ENCODE assay signal across 10 mouse cellular contexts in genomic region chr8:89046639-89047348, GRCm38 (mm10). TPM values are rescaled to one million over a fixed set of nuclear protein-coding genes. Genes with fewer than 3 reads are reported as not detected.
DNase-seq lines count a peak whose midpoint lies in the region; ATAC-seq lines count a peak whose summit lies in the region.
"Had no signal": no experiment of that assay in that cellular context is flagged by ENCODE, and none has a peak within 500 bp of the region (broad histone marks: within the 10 kb centered on the region; RNA-seq: fewer than 3 reads in every experiment).

No protein-coding gene starts in this region.

- no peak overlapping the region for H3K4me3 ChIP-seq in embryonic facial prominence, embryonic 11.5 days (ENCODE audit: low read depth, low read length)
- peak overlapping the region; percentile 75 for H3K4me3 ChIP-seq in kidney, embryonic 14.5 days (ENCODE audit: low read length)
- H3K4me3 ChIP-seq in midbrain, embryonic 14.5 days (replicated peaks; ENCODE audit: low read depth, low read length) = no peak overlapping the region

- peak overlapping the region; percentile 32 for H3K4me2 ChIP-seq in embryonic facial prominence, embryonic 11.5 days (ENCODE audit: low read depth, low read length)
- H3K4me2 ChIP-seq in kidney, embryonic 14.5 days (replicated peaks; ENCODE audit: low read depth, low read length) = peak overlapping the region; percentile 65
- peak overlapping the region; percentile 31 for H3K4me2 ChIP-seq in midbrain, embryonic 14.5 days (ENCODE audit: low read length)

- H3K27me3 ChIP-seq in embryonic facial prominence, embryonic 11.5 days (ENCODE audit: control insufficient read depth, insufficient read depth, low read length) = peaks cover 16% of the 10 kb centered on the region
- peaks cover 12% of the 10 kb centered on the region for H3K27me3 ChIP-seq in kidney, embryonic 14.5 days (ENCODE audit: control insufficient read depth, insufficient read depth, low read length)
- peaks cover 42% of the 10 kb centered on the region for H3K27me3 ChIP-seq in midbrain, embryonic 14.5 days (ENCODE audit: control insufficient read depth, insufficient read depth, low read length)

- WGBS in embryonic facial prominence, embryonic 11.5 days = 1% methylated on average over 26 of the region's 26 CpGs
- WGBS in kidney, embryonic 14.5 days = 4% methylated on average over 26 of the region's 26 CpGs
- WGBS in midbrain, embryonic 14.5 days = 6% methylated on average over 26 of the region's 26 CpGs

- H3K9ac ChIP-seq in embryonic facial prominence, embryonic 11.5 days (replicated peaks; ENCODE audit: low read length) = no peak overlapping the region
- peak overlapping the region; percentile 23; the same call in 1 of the 2 replicates for H3K9ac ChIP-seq in kidney, embryonic 14.5 days (ENCODE audit: low read depth, low read length)
- no peak overlapping the region for H3K9ac ChIP-seq in midbrain, embryonic 14.5 days (replicated peaks; ENCODE audit: low read length)
- H3K9ac ChIP-seq: lung, embryonic 15.5 days had no signal

- no peaks in the 10 kb centered on the region for H3K36me3 ChIP-seq in embryonic facial prominence, embryonic 11.5 days (replicated peaks; ENCODE audit: control insufficient read depth, insufficient read depth, low read depth, low read length)
- no peaks in the 10 kb centered on the region for H3K36me3 ChIP-seq in kidney, embryonic 14.5 days (ENCODE audit: control insufficient read depth, insufficient read depth, low read length)
- no peaks in the 10 kb centered on the region for H3K36me3 ChIP-seq in midbrain, embryonic 14.5 days (ENCODE audit: control insufficient read depth, insufficient read depth, low read length)
- H3K36me3 ChIP-seq: lung, embryonic 15.5 days had no signal

- peak; percentile 78 for DNase-seq in ZHBTc4 (ENCODE audit: low read depth, low spot score)
- DNase-seq in embryonic facial prominence, embryonic 11.5 days (ENCODE audit: low spot score) = peak; percentile 53
- peak; percentile 61 for DNase-seq in midbrain, embryonic 14.5 days
- no peak for DNase-seq in layer of hippocampus, postnatal 10 days (ENCODE audit: low spot score in 2 of 2)
- no peak for DNase-seq in adrenal gland, postnatal 14 days
- DNase-seq in cerebellum, adult 11 months = no peak

- H3K9me3 ChIP-seq in embryonic facial prominence, embryonic 11.5 days (replicated peaks; ENCODE audit: control insufficient read depth, low read length) = no peaks in the 10 kb centered on the region
- no peaks in the 10 kb centered on the region for H3K9me3 ChIP-seq in kidney, embryonic 14.5 days (ENCODE audit: control insufficient read depth, low read length)
- no peaks in the 10 kb centered on the region for H3K9me3 ChIP-seq in midbrain, embryonic 14.5 days (ENCODE audit: control insufficient read depth, low read length)
- H3K9me3 ChIP-seq: lung, embryonic 15.5 days had no signal

- no peak for ATAC-seq in embryonic facial prominence, embryonic 11.5 days (replicated peaks; ENCODE audit: insufficient number of reproducible peaks, low FRiP score, low TSS enrichment, low read depth)
- no peak for ATAC-seq in kidney, embryonic 14.5 days (ENCODE audit: low FRiP score, low TSS enrichment)
- ATAC-seq in midbrain, embryonic 14.5 days (ENCODE audit: low FRiP score, low TSS enrichment) = no peak

- peaks cover 11% of the 10 kb centered on the region for H3K4me1 ChIP-seq in embryonic facial prominence, embryonic 11.5 days (ENCODE audit: control insufficient read depth, insufficient read depth, low read length)
- H3K4me1 ChIP-seq in kidney, embryonic 14.5 days (ENCODE audit: control insufficient read depth, insufficient read depth, low read length) = peaks cover 18% of the 10 kb centered on the region; the same call in 1 of the 2 replicates
- H3K4me1 ChIP-seq in midbrain, embryonic 14.5 days (ENCODE audit: control insufficient read depth, insufficient read depth, low read length) = peaks cover 17% of the 10 kb centered on the region; the same call in 1 of the 2 replicates

- H3K27ac ChIP-seq in embryonic facial prominence, embryonic 11.5 days (replicated peaks; ENCODE audit: low read depth, low read length) = no peak overlapping the region
- peak overlapping the region; percentile 74; the same call in 1 of the 2 replicates for H3K27ac ChIP-seq in kidney, embryonic 14.5 days (ENCODE audit: low read depth, low read length)
- no peak overlapping the region for H3K27ac ChIP-seq in midbrain, embryonic 14.5 days (replicated peaks; ENCODE audit: low read depth, low read length)
- H3K27ac ChIP-seq: lung, embryonic 15.5 days had no signal

RNA-seq across cellular contexts. Expression of gene Sall1, which starts 2.8 kb away (rescaled TPM):
- 4.6 and 4.8 TPM in 2 replicates for polyA plus RNA-seq in embryonic facial prominence, embryonic 11.5 days (2014; fragmentation: Nextera tagmentation; extraction: Ambion mirVana)
- 44.4 and 64.6 TPM in 2 replicates for polyA plus RNA-seq in kidney, embryonic 14.5 days (2014; fragmentation: Nextera tagmentation; extraction: Ambion mirVana)
- polyA plus RNA-seq in midbrain, embryonic 14.5 days (2014; fragmentation: Nextera tagmentation; extraction: Ambion mirVana) = 7.7 and 9.2 TPM in 2 replicates
- total RNA-seq in layer of hippocampus, postnatal 10 days (2021) = 10 to 100 TPM; 15.4 to 16.2 TPM
- 0.26 and 2.9 TPM in 2 replicates for total RNA-seq in adrenal gland, postnatal 14 days (2021)
- total RNA-seq: common myeloid progenitor, adult 5-6 weeks; hematopoietic stem cell, adult 5-6 weeks had no signal

Comparison
In these comparisons a context has a peak if more than half of its experiments do, and no peak if none do; other contexts are left out.
1. DNase-seq: peak in ZHBTc4 (single experiment), embryonic facial prominence, embryonic 11.5 days (single experiment) and midbrain, embryonic 14.5 days (single experiment); none in layer of hippocampus, postnatal 10 days (0 of 2), adrenal gland, postnatal 14 days (single experiment) and cerebellum, adult 11 months (single experiment).
2. Peak in every context shown above with its lines, with median percentiles within 50 percentile points of each other: H3K4me2 ChIP-seq.